Mouse (Mus musculus) lung, postnatal 10 days (tissue): ENCODE results near the gene Ino80b.

Experiments used
- DNase-seq: peaks from one replicate; pipeline ENCODE4 v3.0.0; 2021

The Ino80b gene

DNA sequence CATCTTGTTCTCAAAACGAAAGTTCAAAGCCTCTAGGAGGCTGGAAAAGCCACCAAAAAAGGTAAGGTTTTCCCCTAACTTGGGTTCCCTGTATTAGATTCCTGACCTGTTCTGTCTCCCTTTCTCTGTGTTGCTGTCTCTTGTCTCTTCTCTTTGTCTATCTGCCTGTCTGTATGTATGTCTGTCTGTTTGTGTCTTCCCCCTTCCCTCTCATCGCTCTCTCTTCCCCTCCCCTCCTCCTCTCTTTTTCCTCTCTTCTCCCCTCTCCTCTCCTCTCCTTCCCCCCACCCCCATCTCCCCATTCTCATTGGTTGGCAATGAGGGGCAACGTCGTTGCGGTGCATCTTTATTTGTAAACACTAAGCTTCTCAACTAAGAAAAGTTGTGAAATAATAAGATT, at the start of gene Ino80b:
Gene Ino80b (minus strand): TSS at position 101 of the 400 bp plus-strand sequence.
- no peak for DNase-seq

- no peak for DNase-seq
These were observed 47.1 kb upstream of the Ino80b start for GRCm38 (mm10) chr6:83172240-83172920.

DNA sequence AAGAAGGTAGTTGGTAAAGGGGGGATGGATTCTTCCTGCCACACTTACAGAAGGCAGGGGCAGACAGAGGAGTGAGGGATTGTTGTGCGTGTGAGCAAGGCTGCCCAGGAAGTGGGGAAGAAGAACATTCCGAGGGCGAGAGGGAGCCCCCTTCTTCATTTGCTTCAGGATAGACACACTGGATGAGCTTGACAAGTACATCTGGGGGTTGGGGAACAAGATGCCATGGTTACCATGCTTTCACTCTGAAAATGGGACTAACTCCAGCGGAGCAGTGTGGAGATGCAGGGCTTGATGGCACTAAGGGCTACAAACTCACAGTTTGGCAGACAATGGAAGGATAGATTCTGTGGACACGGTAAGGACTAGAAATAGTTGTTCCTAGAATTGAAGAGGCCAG, 45.8 kb upstream of the Ino80b start:
- DNase-seq: no peak

DNA sequence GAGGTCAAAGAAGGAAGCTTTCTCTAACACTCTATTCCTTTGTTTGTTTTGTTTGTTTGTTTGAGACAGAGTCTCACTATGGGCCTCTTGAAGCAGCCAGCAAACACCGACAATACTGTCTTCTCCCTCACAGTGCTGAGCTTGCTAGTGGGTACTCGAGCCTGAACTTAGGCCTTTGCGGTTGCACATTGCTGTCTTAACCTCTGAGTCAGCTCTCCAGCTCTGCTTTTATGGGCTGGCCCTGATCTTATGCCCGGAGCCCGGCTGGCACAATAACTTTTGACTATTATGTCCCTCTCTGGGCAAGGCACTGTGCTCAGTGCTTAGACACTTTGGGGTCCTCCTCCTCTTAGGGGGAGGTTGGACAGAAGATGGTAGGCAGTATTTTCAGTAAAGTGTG, 44.6 kb upstream of the Ino80b start:
- DNase-seq: no peak

GRCm38 (mm10) chr6:83166243-83166630, 41.0 kb upstream of the Ino80b start:
- no peak for DNase-seq

DNA sequence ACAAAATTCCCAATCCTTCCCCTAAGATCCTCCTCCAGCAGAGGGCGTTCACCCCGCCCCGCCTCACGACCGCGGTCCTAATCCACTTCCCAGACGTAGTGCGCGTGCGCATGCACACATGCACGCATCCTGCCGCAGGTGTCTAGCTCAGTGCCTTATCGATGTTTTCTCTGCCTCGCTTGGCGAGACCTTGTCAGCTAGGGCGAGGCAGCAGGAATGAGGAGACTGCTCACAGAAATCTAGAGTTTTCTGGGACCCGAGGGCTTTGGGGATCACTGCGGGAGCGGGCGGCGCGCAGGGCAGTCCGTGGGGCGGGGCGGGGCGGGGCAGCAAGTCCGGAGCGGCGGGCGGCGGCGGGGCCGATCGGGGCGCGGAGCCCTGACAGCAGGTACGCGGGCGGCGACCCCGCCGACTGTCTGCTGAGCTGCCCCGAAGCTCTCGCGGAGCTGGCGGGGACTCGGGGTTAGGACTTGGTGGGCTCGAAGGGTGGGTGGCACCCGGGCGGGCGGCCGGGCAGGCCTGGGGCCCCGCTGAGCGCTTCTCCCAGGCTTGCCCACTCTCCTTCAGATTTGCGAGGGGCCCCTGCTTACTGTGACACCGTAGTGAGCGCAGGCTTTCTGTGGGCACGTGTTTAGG, 40.5 kb upstream of the Ino80b start, which contains the start of gene Dctn1:
Gene Dctn1 (plus strand): TSS at position 314 of the 636 bp plus-strand sequence.
- peak; percentile 97 for DNase-seq

- DNase-seq: no peak
These were observed 39.9 kb upstream of the Ino80b start for GRCm38 (mm10) chr6:83165026-83165606.

DNA sequence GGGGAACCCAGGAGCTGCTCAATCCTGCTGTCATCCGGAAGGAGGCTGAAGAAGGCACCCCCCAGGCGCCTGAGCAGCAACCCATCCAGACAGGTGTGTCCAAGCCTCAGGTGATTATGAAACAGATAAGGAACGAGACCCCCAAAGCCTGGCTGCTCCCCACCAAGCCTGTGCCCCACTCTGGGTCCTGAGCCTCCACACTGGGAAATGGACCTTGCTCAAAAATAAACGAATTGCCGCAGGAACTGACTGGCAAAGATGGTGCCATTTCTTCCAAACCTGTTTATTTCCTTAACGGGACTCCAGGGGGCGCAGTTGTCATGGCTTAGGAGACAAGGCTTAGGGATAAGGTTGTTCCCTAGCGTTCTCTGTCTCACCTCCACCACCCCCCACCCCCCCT, 37.5 kb upstream of the Ino80b start:
- peak; percentile 75 for DNase-seq

DNA sequence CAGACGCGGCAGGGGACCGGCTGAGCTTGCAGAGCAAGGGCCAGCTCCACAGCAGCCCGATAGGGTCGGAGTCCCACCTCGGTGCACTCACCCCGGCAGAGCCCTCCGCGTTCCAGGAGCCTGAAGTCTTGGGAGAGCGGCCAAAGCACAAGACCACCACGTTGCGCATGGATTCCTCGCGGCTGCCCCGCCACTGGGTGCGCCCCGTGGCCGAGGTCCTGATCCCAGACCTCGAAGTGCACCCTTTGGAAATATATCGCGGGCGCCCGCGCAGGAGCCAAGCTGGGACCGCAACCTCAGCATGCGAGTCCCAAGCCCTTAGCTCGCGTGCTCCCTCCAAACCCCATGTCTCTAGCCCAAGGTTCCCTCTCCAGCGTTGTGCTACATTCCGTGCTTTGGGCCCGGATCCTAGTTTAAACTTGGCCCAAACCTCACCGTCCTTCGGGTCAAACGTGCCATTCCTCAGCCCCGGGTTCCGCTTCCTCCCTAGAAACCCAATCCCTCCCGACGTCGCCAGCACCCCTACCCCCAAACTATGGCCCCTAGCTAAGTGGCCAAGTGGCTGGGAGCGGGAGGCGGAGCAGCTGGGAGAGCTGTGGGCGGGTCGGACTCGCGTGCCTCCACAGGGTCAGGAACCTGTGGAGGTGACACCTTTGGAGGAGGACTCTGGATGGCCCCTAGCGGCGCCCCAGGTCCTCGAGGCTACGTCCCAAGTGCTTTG, 36.9 kb upstream of the Ino80b start:
- peak; percentile 66 for DNase-seq

- DNase-seq: no peak
These were observed 36.2 kb upstream of the Ino80b start for GRCm38 (mm10) chr6:83161442-83161841.

DNA sequence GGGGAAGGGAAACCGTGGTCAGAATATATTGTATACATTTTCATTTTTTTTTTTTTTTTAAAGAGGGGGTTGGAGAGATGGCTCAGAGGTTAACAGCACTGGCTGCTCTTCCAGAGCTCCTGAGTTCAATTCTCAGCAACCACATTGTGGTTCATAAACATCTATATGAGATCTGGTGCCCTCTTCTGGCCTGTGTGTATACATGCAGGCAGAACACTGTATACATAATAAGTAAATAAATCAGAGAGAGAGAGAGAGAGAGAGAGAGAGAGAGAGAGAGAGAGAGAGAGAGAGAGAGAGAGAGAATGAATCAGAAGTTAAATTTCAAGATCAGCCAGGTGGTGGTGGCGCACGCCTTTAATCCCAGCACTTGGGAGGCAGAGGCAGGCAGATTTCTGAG, 34.2 kb upstream of the Ino80b start:
- DNase-seq: peak; percentile 69

- DNase-seq: peak; percentile 70
These were observed 31.0 kb upstream of the Ino80b start, which contains the start of the genes Wdr54 and 1700003E16Rik for GRCm38 (mm10) chr6:83156259-83156684. Gene Wdr54 (minus strand): TSS chr6:83156397. Gene 1700003E16Rik (plus strand): TSS chr6:83156404.

DNA sequence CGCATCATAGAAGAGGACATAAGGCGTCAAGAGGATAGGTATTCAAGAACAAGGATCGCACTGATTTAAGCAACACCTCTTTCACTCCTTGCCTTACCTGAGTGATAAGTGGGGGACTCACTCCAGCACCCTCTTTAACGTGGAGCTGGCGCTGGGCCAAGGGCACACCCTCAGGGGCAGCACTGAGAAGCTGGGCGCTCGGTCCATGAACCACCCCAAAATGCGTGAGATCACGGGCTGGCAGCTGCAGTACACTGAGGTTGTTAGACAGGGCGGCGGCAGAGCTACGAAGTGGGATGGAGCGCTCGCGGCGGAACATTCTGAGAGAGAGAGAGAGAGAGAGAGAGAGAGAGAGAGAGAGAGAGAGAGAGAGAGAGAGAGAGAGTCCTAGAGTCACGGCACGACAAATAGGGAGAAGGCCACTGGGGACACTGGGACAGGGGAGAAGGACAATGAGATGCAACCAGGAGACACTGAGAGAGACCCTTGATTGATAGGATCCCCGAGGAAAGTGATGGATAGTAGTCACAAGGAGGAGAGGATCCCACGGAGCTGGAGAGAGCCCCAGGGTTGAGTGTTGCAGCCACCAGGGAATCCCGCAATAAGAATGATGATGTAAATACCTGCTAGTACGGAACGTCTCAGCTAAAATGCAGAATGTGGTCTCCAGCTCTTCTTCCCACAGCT, 30.5 kb upstream of the Ino80b start:
- DNase-seq: peak; percentile 33

DNA sequence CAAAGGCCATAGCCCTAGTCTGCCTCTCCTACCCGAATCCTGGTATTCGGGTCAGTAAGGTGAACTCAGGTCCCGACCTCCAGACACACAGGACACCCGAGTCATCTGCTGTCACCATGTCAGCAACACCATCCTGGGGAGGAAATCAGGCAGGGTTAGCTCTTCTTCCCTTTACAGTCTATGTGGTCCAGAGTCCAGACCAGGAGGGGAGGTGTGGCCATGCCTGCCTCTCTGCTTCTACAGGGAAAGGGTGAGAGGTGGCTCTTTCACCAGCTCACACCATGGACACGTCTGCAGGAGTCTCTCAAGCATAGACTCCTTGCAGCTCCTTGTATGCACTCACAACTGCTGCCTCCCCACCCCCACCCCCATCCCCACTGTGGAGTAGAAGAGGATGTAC, 28.3 kb upstream of the Ino80b start:
- DNase-seq: no peak

GRCm38 (mm10) chr6:83153038-83153437, 27.8 kb upstream of the Ino80b start:
- no peak for DNase-seq

- no peak for DNase-seq
These were observed 26.5 kb upstream of the Ino80b start for GRCm38 (mm10) chr6:83151721-83152120.

DNA sequence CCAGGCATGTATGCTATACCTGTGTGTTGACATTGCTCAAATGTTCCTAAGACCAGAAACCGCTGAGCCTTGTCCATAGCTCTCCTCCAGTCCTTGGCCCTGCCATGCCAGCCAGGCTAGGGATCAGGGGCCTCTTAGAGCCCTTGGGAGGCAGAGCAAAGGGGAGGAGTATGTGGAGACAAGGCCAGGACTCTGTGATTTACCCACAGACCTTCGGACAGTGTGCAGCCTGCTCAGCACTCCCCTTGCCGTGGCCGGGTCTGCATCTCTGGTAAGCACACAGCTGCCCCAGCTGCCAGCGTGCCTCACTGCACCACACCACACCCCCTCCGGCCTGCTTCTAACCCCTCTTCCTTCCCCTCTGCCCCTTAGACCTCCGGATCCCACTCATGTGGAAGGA, 22.0 kb upstream of the Ino80b start:
- DNase-seq: no peak

- no peak for DNase-seq
These were observed 20.6 kb upstream of the Ino80b start for GRCm38 (mm10) chr6:83145805-83146204.

GRCm38 (mm10) chr6:83145209-83145608, 20.0 kb upstream of the Ino80b start:
- DNase-seq: no peak

- no peak for DNase-seq
These were observed 17.7 kb upstream of the Ino80b start for GRCm38 (mm10) chr6:83142886-83143285.

DNA sequence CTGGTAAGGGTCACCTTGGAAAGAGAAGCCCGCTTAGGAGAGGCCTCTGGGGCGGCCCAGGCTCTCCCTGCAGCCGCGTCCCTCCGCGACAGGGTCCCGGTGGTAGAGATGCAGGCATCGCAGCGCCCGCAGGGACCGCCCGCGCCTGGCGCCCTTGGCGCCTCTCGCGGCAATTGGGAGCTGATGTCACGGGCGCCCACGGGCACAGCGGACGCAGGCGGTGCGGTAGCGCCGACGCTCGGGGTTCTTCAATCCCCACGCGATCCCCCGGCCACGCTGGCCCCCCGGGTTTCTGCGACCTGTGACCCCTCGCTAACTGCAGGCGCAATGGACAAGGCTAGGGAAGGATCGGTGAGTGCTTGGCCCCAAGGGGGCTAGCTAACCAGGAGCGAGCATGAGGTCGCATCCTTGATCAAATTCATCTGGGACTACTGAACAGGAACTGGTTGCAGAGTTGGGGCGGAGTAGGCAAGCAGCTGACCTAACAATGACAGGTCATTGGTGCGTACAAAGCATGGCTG, 17.0 kb upstream of the Ino80b start:
- DNase-seq: no peak

GRCm38 (mm10) chr6:83141636-83142035, 16.4 kb upstream of the Ino80b start:
- peak; percentile 46 for DNase-seq

- no peak for DNase-seq
These were observed 14.8 kb upstream of the Ino80b start for GRCm38 (mm10) chr6:83140044-83140443.
